Mouse (Mus musculus) kidney, embryonic 14.5 days (tissue): ENCODE data around the gene Bcor. TPM values are rescaled to one million over a fixed set of nuclear protein-coding genes. Genes with fewer than 3 reads are reported as not detected.
A peak's percentile ranks its signal among the peaks of the same experiment; 100 is the strongest.

Experiments
- ATAC-seq: fragments of 200-750 bp; cut with Nextera tagmentation; 2 replicates; pipeline ENCODE4 v1.8.0; 2017; ENCODE audit warnings: moderate number of reproducible peaks, mild to moderate bottlenecking, moderate TSS enrichment, moderate library complexity; ENCODE audit not compliant: low FRiP score, low TSS enrichment
- H3K27ac ChIP-seq: fragments of 300-500 bp; sonication (generic); 2 replicates; pipeline ENCODE4 v1.5.1; 2014; ENCODE audit warnings: low read depth, mild to moderate bottlenecking, low read length, moderate library complexity, mixed read lengths
- H3K27me3 ChIP-seq: fragments of 300-500 bp; sonication (generic); 2 replicates; pipeline ENCODE4 v1.6.1; 2014; ENCODE audit warnings: mild to moderate bottlenecking, low read length; ENCODE audit not compliant: control insufficient read depth, insufficient read depth
- H3K36me3 ChIP-seq: fragments of 300-500 bp; sonication (generic); 2 replicates; pipeline ENCODE4 v1.6.1; 2014; ENCODE audit warnings: low read length, mixed read lengths; ENCODE audit not compliant: control insufficient read depth, insufficient read depth
- H3K4me1 ChIP-seq: fragments of 300-500 bp; sonication (generic); 2 replicates; pipeline ENCODE4 v1.6.1; 2014; ENCODE audit warnings: low read length, mixed read lengths; ENCODE audit not compliant: control insufficient read depth, insufficient read depth
- H3K4me2 ChIP-seq: fragments of 300-500 bp; sonication (generic); replicated peaks from 2 replicates; pipeline ENCODE4 v1.6.1; 2014; ENCODE audit warnings: low read depth, mild to moderate bottlenecking, low read length
- H3K4me3 ChIP-seq: fragments of 300-500 bp; sonication (generic); 2 replicates; pipeline ENCODE4 v1.5.1; 2014; ENCODE audit warnings: mild to moderate bottlenecking, low read length
- H3K9ac ChIP-seq: fragments of 300-500 bp; sonication (generic); 2 replicates; pipeline ENCODE4 v1.6.1; 2014; ENCODE audit warnings: low read depth, mild to moderate bottlenecking, low read length, moderate library complexity
- H3K9me3 ChIP-seq: fragments of 300-500 bp; sonication (generic); 2 replicates; pipeline ENCODE4 v1.6.1; 2016; ENCODE audit warnings: low read length; ENCODE audit not compliant: control insufficient read depth
- WGBS: fragments of 180-500 bp; shearing (Covaris S2); extraction: QIAGEN DNeasy Blood & Tissue Kit; methylation state at CpG from one replicate; pipeline ENCODE4 v1.1.7; 2014; 5-methylcytosine and 5-hydroxymethylcytosine counted together
- polyA plus RNA-seq: library from polyadenylated mRNA; unstranded; fragments of >200 nt; fragmentation: Nextera tagmentation; extraction: Ambion mirVana; gene quantifications from 2 replicates; pipeline ENCODE4 v1.2.1, GENCODE M21; 2014

Bcor gene
- polyA plus RNA-seq, 1 experiment from 2014 or later = 24.1 TPM

- Histone ChIP-seq H3K9ac (peak overlapping the region; percentile 28; the same call in 1 of the 2 replicates), H3K4me3 (0 out of 2 replicates have a peak overlapping the region, but pooled peaks have one; percentile 3), H3K4me2 (peak overlapping the region; percentile 31), H3K36me3 (no peaks in the 10 kb centered on the region), H3K27me3 (peaks cover 9% of the 10 kb centered on the region; the same call in 1 of the 2 replicates), H3K27ac (peak overlapping the region; percentile 76), H3K4me1 (peaks cover 10% of the 10 kb centered on the region), H3K9me3 (no peaks in the 10 kb centered on the region)
- WGBS = 9% methylated on average over 21 of the region's 21 CpGs
- peak; percentile 73 for ATAC-seq
Measured at GRCm38 (mm10) chrX:12122594-12123331, 37.4 kb downstream of the Bcor start.

- no peak for ATAC-seq
Measured at GRCm38 (mm10) chrX:12119476-12119875, 40.7 kb downstream of the Bcor start.

DNA sequence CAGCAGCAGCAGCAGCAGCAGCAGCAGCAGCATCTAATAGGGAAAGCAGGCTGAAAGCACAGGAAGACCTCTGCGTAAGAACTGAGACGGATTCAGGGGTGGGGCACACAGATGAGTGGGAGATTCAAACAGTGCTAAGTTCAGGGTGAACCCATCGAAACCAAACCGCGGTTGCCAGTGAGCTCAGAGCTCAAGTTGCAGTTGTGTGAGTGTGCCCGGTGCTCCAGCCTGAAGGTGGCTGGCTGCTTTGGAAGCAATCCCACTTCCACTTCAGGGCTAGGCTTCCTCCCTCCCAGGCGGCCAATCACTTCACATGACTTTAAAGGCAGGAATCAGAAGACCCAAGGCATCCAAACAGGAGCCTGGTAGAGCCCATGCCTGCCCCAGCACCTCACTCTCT is 44.0 kb downstream of the Bcor start:
- Histone ChIP-seq H3K4me2 (no peak overlapping the region), H3K4me3 (no peak overlapping the region), H3K36me3 (no peaks in the 10 kb centered on the region), H3K27ac (no peak overlapping the region), H3K9me3 (no peaks in the 10 kb centered on the region), H3K9ac (no peak overlapping the region), H3K27me3 (no peaks in the 10 kb centered on the region; the same call in 1 of the 2 replicates), H3K4me1 (no peaks in the 10 kb centered on the region)
- WGBS = 20% methylated on average over 7 of the region's 7 CpGs
- ATAC-seq = no peak

More at GRCm38 (mm10) chrX:12119476-12119875, 40.7 kb downstream of the Bcor start:
- no peaks in the 10 kb centered on the region; the same call in 1 of the 2 replicates for H3K27me3 ChIP-seq
- H3K4me2 ChIP-seq = no peak overlapping the region
- no peaks in the 10 kb centered on the region for H3K36me3 ChIP-seq
- H3K4me1 ChIP-seq = peaks cover 10% of the 10 kb centered on the region
- H3K9ac ChIP-seq = no peak overlapping the region
- H3K9me3 ChIP-seq = no peaks in the 10 kb centered on the region
- H3K4me3 ChIP-seq = no peak overlapping the region
- 38% methylated on average over 1 of the region's 1 CpGs for WGBS
- no peak overlapping the region for H3K27ac ChIP-seq

DNA sequence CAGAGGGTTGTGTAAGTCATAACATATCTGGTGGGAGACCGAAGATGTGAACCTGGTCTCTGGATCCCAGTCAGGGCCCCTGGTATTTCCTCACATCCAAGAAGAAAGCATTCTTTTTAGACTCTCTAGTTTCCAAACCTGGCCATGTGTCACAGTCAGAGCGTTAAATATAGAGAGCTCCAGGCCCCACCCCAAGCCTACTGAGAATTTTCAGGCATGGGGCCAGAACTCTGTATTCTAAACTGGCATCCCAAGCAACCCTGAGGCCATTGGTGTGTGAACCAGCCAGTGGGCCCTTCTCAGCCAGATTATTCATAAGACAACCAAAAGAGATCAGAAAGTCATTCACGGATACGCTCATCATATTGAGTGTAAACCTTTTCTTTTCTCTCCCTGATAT is 48.0 kb downstream of the Bcor start:
- Histone ChIP-seq H3K27me3 (no peaks in the 10 kb centered on the region; the same call in 1 of the 2 replicates), H3K9me3 (no peaks in the 10 kb centered on the region), H3K4me3 (no peak overlapping the region), H3K4me1 (no peaks in the 10 kb centered on the region), H3K9ac (no peak overlapping the region), H3K36me3 (no peaks in the 10 kb centered on the region), H3K4me2 (no peak overlapping the region), H3K27ac (no peak overlapping the region)
- 86% methylated on average over 4 of the region's 4 CpGs for WGBS
- ATAC-seq = no peak

DNA sequence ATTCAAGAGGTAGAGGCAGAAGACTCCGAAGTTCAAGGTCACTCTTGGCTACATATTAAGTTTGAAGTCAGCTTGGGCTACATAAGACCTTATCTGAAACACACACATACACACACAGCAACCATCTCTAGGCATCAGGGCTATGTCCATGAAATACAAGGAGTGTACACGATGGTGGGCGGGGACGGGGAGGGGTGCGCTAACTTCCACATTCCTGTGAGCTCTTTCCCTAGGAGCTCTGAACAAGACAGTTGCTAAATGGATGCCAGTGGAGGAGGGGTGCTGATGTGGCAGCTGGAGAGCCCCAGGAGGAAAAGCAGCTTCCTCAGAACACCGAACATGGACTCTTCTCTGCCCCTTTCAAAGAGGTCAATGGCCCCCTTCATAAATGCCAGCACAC is 49.6 kb downstream of the Bcor start:
- Histone ChIP-seq H3K27ac (no peak overlapping the region), H3K27me3 (no peaks in the 10 kb centered on the region), H3K9me3 (no peaks in the 10 kb centered on the region), H3K9ac (no peak overlapping the region), H3K36me3 (no peaks in the 10 kb centered on the region), H3K4me1 (no peaks in the 10 kb centered on the region), H3K4me3 (no peak overlapping the region), H3K4me2 (no peak overlapping the region)
- 81% methylated on average over 6 of the region's 6 CpGs for WGBS
- ATAC-seq = no peak

DNA sequence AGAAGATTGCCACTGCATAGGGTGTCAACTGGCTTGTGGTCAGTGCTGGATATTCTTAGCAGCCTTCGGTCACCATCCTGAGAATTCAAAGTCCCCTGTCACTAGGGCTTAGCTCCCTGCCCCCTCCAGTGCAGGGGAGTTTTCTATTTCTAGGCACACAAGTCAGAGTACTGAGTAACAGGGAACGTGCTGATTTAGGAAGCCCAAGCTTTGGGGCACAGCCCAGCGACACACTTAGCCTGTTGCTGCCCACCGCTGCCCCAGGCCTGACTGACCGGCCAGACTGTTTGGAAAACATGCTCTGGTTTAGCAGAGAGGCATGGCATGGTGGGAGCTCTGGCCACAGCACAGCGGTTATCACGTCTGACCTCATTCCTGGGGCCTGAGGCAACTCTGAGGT is 54.8 kb downstream of the Bcor start:
- Histone ChIP-seq H3K9ac (no peak overlapping the region), H3K9me3 (no peaks in the 10 kb centered on the region), H3K27ac (no peak overlapping the region), H3K4me1 (no peaks in the 10 kb centered on the region), H3K4me2 (no peak overlapping the region), H3K4me3 (no peak overlapping the region), H3K36me3 (no peaks in the 10 kb centered on the region), H3K27me3 (no peaks in the 10 kb centered on the region)
- ATAC-seq = no peak
- WGBS = 73% methylated on average over 7 of the region's 7 CpGs

- WGBS = 78% methylated on average over 12 of the region's 12 CpGs
Measured at GRCm38 (mm10) chrX:12096783-12097526, 63.2 kb downstream of the Bcor start.

DNA sequence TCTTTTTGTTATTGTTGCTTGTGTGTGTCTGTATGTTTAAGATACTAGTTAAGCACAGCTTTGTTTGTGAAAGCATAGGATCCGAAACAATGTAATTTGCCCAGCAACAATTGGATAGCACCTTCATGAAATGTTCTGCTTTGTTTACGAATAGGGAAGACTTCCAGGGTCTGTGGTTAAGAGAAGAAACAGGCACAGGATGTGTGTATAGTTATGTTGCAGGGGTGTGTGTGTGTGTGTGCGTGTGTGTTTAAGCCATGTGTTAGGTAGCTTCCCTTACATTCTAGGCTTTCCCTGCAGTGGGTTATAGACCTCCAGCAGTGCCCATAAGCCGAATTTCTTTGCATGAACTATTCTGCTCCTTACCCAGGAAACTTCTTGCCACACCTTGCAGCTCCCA is 66.8 kb downstream of the Bcor start:
- Histone ChIP-seq H3K4me1 (peaks cover 12% of the 10 kb centered on the region; the same call in 1 of the 2 replicates), H3K4me2 (no peak overlapping the region), H3K36me3 (no peaks in the 10 kb centered on the region), H3K9ac (no peak overlapping the region), H3K9me3 (no peaks in the 10 kb centered on the region), H3K27ac (no peak overlapping the region), H3K27me3 (peaks cover 15% of the 10 kb centered on the region), H3K4me3 (no peak overlapping the region)
- WGBS = 77% methylated on average over 4 of the region's 4 CpGs
- ATAC-seq = no peak

More at GRCm38 (mm10) chrX:12096783-12097526, 63.2 kb downstream of the Bcor start:
- no peak overlapping the region for H3K4me3 ChIP-seq
- H3K27me3 ChIP-seq = no peaks in the 10 kb centered on the region
- H3K9ac ChIP-seq = no peak overlapping the region
- H3K4me1 ChIP-seq = no peaks in the 10 kb centered on the region
- no peak for ATAC-seq
- no peak overlapping the region for H3K27ac ChIP-seq
- no peaks in the 10 kb centered on the region for H3K36me3 ChIP-seq
- H3K9me3 ChIP-seq = no peaks in the 10 kb centered on the region
- no peak overlapping the region for H3K4me2 ChIP-seq
